Mouse (Mus musculus) embryo, embryonic 11.5 days (tissue): ENCODE data around the gene Nipal3.

Source experiments
- DNase-seq: peaks from one replicate; pipeline ENCODE4 v3.0.0-alpha.2; 2012; ENCODE audit warnings: low read depth, low spot score

Gene Nipal3

DNA sequence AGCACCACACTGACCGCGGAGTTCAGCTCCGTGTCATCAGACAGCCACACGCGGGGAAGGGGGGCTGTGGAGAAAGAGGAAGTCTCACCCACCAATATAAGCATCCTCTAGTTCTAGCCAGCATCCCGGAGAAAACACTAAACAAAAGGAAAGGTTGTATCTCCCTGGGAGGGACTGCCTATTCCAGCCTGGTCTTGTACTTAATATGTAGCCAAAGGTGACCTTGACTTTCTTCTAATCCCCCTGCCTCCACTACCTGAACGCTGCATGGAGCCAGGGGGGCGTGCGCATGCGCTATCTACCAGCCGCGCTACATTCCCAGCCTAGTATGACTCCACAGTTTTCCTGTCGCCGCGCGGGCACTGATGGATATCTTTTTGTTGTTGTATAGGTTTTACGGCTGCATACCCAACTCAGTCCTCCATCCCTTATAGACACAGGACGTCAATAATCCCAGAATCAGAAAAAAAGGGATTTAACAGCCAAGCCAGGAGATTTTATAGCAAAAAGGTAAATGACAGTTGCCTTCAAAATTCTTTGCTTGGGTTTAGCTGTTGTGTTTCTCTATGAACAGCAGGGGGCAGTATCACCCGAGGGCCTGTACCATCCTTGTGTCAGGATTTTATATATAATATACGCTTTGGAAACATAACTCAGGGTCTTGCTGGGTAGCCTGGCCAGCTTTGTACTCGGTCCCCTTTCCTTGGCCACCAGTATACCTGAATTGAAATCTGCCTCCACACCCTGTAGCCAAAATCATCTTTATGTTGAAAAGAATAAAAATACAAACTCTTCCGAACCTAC lies 12.9 kb upstream of the Nipal3 start:
- no peak for DNase-seq

DNA sequence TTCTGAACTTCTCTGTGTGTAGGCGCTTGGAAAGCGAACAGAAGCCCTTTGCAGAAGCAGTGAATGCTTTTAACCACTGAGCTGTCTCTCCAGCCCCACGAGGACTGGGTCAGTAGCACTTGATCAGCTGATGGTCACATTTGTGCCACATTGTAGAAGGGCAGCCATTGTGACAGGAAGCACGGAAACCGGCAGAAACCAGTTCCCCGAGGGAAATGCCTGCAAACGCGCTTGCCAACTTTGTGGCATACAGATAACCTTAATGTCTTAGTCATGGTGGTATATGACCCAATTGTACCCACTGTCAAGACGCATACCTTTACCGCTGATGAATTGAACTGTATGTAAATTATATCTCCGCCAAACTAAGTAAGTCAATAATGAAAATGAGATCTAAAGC lies 11.0 kb upstream of the Nipal3 start:
- no peak for DNase-seq

DNA sequence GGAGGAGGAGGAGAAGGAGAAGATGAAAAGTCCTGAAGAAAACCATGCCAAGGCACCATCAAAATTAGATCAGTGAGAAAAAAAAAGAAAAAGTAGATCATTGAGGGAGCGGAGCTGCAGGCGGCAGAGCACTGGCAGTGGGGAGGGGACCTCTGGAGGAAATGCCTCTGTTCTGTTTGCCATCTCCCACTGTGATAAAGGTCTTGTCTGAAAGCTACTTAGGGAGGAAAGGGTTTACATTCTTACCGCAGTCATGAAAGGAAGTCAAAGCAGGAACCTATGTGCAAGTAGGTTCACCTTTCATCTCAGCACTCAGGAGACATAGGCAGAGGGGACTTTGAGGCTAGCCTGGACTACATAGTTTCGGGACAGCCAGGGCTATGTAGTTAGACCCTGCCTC lies 6.7 kb upstream of the Nipal3 start:
- no peak for DNase-seq

DNA sequence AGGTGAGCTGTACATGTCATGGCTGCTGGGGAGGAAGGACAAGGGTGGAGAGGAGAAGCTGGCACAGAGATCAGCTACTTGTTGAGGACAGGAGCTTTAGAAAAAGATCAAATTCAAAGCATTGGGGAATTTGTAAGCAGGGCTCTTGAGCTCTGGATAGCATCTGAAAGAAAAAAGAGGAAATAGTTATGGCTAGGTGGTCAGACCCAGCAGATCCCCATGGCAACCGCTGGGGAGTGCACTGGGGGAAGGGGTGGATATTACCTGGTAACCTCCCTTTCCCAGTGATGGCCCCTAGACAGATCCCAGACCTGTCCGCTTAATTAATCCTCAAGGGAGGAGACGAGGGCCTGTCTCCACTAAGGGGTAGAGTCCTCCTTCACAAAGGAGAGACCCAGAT lies 5.0 kb upstream of the Nipal3 start:
- DNase-seq, result no peak

DNA sequence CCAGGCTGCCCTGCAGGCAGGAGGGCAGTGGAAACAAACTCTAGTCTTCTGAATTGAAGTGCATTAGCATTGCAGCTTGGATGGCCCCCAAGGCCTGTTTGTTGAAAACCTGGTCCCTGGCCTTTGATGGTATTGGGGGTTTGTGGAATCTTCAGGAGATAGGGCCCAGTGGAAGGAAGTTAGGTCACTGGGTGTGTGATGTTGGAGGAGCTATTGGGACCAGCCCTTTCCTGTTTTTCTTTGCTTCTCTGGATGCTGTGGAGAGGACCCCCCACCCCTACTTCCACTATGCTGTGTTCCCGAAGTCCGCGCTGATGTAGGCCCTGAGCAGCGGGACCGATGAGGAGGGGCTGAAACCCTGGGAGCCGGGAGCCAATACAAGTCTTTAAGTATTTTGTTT lies 3.3 kb upstream of the Nipal3 start:
- no peak for DNase-seq

DNA sequence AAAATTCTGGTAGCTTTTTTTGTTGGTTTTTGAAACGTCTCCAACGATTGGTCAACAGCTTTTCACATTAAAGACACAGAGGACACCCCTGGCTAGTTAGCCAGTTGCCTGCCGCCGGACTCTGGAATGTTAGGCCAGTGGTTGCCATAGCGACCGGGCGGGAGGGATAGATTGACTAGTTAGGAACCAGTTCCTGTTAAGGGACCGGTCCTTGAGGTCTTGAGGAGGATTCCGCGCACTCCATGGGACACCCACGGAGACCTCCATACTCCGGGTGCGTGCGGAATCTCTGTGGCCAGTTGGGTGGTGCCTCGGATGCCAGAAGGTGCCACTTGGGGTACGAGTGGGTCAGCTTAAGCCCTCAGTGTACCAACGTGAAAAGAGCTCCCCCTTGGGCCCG lies 972 bp upstream of the Nipal3 start:
- DNase-seq, result no peak

DNA sequence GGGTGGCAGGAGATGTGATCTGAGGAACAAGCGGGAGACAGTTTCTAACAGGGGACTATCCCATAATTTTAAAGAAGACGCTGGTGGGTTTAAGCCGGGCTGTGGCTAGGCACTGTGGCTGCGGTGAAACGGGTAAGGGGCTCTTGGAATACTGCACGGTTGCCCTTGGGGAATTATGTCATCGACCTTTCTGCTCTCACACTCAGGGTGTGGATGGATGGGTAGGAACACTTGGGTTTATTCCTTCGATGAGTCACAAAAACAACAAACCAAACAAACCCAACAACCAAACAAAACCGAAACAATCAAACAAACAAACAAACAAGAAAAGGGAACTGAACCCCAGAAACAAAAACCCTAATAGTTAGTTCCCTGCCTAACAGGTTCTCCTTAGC lies 556 bp upstream of the Nipal3 start:
- DNase-seq, result no peak

DNA sequence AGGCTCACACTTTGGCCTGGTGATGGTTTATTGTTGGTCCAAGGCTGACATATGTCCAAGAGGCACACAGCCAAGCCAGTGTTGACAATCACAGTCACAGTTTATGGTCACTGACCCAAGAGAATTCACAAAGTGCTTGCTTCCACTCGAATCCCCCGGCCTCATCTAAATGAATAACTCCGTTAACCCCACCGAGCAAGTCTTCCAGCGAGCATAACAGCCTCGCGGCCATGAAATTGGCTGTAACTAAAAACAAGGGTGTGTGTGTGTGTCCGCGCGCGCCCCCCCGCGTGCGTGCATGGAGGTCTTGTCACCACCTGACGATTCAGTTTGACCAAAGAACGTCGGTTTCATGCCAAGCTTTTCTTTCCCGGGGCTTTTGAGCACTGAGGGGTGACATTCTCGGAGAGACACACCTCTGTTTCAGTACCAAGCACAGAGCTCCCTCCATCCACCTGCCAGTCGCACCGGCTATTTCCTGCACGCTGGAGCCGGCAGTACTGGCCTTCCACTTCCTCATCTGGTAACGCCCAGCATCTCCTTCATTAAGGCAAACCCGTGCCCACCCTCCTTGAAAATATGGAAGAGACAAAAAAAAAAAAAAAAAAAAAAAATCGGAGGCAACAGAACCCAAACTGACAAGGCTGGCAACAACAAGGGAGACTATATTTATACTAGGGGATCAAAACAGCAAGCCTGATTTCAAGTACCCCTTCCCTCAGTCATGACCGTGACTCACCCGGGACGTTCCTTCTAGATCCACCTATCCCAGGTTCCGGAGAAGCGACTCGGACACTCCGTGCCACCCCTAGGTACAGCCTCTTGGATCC lies 932 bp downstream of the Nipal3 start:
- DNase-seq, result no peak

DNA sequence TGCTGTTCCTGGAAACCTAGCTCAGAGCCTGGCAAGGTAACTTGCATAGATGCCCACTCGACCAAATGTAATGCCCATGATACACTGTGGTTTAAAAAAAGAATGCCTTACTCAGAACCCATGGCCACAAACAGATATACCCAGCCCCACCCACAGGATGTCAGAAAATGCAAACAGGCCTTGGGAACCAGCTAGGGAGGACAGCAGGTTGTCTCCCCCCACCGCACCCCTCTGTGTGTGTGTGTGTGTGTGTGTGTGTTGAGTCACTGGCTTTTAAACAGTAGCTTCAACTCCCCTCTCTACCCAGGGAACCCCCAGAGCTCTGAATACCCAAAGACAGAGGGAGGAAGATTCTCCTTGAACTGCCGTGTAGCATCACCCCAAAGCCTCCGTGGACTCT lies 1.6 kb downstream of the Nipal3 start:
- DNase-seq, result no peak

DNA sequence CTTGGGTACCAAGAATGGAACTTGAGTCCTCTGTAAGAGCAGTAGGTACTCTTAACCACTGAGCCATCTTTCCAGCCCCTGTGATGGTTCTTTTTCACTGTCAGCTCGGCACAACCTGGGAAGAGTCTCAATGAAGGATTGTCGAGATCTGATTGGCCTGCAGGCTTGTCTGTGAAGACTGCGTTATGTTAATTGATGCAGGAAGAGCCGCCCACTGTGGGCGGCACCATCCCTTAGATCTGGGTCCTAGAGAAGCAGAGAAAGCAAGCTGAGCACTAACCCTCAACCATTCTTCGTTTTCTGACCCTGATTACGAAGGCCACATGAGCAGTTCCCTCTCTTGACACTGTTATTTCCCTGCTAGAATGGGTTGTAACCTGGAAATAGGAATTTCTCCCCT lies 5.6 kb downstream of the Nipal3 start:
- no peak for DNase-seq

DNA sequence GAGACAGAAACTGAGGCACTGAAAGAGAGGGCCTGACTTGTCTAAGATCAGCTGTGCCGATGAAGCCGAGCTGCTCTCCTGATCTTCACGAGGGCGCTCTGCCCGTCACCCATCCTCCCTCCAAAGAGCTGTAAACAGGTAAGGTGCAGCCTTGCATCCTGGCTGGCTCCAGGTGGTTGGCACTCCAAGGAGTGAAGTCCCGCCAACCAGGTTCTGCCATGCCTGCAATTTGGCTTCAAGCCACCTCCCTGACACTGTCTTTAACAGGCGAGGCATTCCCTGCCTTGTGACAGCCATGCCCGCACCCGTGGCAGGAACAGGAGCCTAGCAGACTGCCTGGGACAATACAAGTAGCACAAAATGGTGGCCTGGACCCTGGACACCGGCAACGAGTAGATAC lies 8.5 kb downstream of the Nipal3 start:
- no peak for DNase-seq

DNA sequence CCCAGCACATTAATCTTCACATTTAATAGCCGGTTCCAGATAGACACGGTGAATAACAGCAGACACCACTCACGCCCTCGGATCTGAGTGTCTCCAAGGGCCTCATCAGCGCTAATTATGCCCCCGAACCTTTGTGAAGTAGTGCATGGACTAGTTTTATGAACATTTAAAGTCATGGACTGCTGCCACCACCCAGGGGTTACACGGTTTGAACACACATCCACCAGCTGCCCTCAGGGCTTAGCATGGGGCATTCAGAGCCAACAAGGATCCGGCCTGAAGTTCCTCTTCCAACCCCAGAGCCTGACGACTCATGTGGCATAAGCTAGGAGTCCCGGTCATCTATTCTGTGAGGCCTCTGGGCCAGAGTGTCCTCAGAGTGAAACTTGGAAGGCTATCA lies 9.8 kb downstream of the Nipal3 start:
- no peak for DNase-seq

DNA sequence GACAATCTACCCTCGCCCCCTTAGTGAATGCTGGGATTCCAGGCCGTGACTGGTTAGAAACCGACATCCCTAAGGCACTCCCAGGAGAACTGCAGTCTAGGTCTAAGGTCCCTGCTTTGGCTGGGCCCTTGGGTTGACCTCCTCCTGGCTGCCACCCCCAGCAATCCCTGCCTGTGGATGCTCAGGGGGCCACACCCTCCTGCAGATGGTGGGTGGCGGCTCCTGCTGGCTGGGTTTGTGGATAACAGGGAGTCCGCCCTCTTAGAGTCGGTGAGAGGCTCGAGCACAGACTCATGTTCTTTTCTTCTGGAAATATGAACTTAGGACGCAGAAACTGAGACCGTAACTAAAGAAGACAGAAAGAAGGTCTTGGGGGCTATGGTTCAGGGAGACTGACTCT lies 14.5 kb downstream of the Nipal3 start:
- DNase-seq, result no peak

DNA sequence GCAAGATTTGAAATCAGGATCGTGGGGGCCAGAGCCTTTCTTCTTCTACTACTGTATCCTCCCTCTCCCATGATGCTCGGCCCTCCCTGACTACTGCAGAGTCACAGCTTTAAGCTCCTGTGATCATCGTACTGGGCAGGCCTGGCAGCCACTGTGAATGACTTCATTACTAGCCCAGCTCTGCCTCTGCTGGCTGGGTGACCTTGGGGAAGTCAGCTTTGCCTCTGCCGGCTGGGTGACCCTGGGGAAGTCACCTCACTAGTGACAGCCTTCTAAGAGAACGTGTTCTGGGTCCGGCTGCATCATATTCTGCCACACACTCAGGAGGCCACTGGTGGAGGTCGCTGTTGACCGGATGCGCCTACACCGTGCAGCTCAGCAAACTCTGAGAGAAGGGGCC lies 17.0 kb downstream of the Nipal3 start:
- no peak for DNase-seq

DNA sequence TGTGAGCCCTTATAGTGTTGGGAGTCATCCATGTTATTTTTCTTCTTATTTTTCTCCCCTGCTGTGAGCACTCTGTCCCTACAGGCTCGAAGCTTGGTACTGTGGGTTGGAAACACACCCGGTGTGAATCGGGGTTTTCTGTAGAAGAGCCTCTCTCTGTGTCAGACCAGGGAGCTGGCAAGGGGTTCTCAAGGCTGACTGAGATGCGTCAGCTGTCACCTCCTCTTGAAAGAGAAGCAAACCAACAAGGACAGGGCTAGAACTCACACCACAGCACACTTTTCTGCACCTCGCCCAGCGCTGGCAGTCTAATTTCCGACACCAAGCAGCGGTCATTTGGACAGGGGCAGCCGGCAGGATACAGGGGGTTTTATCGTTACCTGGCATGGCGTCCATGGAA lies 31.4 kb downstream of the Nipal3 start:
- no peak for DNase-seq

DNA sequence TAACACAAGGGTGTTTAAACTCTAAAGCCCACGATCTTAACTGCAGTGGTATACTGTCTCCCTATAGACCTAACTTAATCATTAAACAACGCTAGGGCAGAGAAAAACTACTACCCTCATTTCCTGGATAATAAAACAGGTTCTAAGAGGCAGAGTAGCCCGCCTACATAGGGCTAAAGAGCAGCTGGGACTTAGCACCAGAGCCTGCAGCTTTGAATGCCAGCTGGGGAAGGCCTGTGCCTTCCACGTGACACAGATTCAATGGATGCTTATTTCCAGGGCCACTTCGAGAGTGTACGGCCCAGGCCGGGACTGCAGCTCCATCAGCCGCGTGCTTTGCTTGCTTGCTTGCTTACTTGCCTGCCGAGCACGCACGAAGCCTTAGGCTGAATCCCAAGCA lies 41.3 kb downstream of the Nipal3 start:
- DNase-seq, result no peak

DNA sequence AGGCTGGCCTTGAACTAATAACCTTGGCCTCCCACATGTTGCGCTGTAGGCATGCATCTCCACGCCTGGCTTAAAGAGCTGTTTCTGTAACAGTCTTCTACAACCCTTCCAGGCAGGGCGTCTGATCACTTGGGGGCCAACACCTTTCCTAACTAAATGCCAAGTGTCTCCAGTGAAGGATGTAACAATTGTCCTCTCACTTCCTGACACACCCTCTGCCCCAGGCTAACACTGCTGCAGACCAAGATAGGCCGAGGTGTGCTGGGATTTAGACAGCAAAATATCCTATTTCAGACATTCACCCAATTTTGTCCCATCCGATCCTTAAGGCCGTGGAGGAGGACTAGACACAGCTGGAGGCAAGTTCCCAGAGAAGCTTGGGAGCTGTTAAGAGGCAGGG lies 41.7 kb downstream of the Nipal3 start:
- no peak for DNase-seq

DNA sequence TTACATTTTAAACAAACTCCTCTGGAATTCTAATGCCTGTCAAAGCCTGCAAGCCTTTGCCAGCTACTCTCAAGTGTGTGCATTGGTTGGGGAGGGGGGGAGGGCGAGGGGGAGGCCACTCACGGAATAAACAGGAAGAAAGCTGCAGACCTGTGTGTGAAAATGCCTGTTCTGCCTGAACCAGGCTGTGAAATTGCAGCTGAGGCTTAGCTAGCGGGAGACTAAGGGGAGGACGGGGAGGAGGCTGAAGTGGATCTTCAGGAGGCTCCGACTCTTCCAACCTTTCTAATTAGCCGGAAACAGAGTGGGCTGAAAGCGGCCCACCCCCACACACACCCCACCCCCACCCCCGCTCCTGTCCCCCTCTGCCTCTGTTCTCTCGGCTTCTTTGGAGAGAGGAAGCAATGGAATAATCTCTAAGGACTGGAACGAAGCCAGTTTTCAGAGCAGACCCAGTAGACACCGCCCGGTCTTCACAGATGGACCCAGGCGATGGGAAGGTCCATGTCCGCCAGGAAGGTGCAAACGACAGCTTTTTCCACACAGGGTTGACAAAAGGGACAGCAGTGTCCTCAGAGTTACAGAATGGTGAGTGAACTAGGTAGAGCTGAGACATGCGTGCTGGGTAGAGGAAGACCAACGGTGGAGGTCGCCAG lies 43.4 kb downstream of the Nipal3 start:
- no peak for DNase-seq

DNA sequence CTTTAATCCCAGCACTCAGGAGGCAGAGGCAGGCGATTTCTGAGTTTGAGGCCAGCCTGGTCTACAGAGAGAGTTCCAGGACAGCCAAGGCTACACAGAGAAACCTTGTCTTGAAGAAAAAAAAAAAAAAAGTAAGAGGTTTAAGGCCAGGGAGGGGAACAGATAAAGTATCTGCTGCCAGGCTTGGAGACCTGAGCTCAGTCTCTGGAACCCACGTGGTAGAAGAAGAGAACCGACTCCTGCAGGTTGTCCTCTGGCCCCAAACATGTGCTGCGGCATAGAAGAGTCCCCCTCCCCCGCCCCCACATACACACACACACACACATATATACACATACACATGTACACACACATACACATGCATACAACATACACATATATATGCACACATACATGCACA lies 52.4 kb downstream of the Nipal3 start:
- DNase-seq, result no peak

DNA sequence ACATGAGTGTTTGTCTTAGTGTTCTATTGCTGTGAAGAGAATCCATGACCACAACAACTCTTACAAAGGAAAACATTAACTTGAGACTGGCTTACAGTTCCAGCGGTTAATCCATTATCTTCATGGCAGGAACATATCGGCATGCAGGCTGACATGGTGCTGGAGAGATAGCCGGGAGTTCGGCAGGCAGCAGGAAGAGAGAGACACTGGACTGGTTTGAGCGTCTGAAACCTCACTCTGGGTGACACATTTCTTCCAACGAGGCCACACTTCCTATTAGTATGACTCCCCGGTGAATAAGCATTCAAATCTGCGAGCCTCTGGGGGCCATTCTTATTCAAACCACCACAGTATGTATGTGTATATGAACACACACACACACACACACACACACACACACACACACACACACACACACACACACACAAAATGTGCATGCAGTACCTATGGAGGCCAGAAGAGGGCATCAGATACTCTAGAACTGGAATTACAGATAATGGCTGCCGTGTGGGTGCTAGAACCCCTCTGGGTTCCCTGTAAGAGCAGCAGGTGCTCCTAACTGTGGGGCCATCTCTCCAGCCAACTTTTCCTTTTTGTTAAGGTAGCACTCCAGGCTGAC lies 54.8 kb downstream of the Nipal3 start:
- no peak for DNase-seq

DNA sequence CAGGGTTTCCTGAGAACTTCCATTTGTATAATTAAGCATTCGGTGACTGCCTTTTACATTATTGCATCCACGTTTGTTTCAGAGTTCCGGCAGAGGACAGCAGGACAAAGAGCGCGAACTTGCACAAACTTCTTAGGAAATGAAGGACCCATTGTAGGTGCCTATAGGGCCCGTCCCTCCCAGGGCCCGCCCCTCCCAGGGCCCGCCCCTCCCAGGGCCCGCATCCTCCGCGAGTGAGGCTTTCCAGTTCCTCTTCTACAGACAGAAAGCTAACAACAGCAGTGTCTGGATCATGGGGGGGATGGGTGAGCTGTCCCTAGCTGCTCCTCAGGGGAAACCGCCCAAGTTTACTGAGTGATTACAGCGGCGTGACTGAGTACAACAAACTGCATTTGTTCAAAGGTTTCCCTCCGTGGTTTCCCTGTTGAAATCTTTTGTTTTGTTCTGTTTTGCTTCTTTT lies 55.6 kb downstream of the Nipal3 start:
- peak; percentile 61 for DNase-seq

DNA sequence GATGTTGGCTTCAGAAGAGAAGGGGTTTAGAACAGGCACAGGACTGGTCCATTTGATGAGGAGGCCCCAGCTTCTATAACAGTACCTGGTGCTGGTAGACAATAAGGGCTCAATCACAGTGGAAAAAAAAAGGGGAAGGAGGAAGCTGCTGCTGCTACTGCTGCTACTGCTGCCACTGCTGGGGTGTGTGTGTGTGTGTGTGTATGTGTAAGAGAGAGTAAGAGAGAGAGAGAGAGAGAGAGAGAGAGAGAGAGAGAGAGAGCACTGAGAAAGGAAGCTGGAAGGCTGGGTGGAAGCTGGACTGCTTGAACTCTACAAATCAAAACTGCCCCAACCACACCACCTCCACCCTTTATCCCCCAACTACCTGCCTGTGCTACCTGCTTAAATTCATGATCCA lies 56.9 kb downstream of the Nipal3 start:
- no peak for DNase-seq
